Mouse (Mus musculus): ENCODE data around the gene Galnt12. TPM values are rescaled to one million over a fixed set of nuclear protein-coding genes. Genes with fewer than 3 reads are reported as not detected.

Galnt12 gene
- polyA plus RNA-seq, 1 experiment from 2014 or later = 3.2 TPM

- H3K4me1 ChIP-seq = peaks cover 8% of the 10 kb centered on the region; the same call in 1 of the 2 replicates
- H3K36me3 ChIP-seq = no peaks in the 10 kb centered on the region
- no peak for ATAC-seq (ENCODE audit: insufficient number of reproducible peaks, insufficient read depth, low FRiP score, low TSS enrichment, low read depth)
- no peak overlapping the region for H3K9ac ChIP-seq
- H3K9me3 ChIP-seq = no peaks in the 10 kb centered on the region
- H3K4me2 ChIP-seq = no peak overlapping the region
- no peaks in the 10 kb centered on the region for H3K27me3 ChIP-seq
- H3K27ac ChIP-seq = no peak overlapping the region
- no peak overlapping the region for H3K4me3 ChIP-seq
- 60% methylated on average over 9 of the region's 9 CpGs for WGBS
Measured at GRCm38 (mm10) chr4:47111885-47112284, 20.2 kb downstream of the Galnt12 start.

GRCm38 (mm10) chr4:47112560-47112959 lies 20.9 kb downstream of the Galnt12 start:
- H3K27me3 ChIP-seq = no peaks in the 10 kb centered on the region
- H3K9me3 ChIP-seq = no peaks in the 10 kb centered on the region
- no peak overlapping the region for H3K27ac ChIP-seq
- WGBS = 69% methylated on average over 9 of the region's 9 CpGs
- no peak for ATAC-seq (ENCODE audit: insufficient number of reproducible peaks, insufficient read depth, low FRiP score, low TSS enrichment, low read depth)
- peaks cover 8% of the 10 kb centered on the region; the same call in 1 of the 2 replicates for H3K4me1 ChIP-seq
- no peak overlapping the region for H3K4me3 ChIP-seq
- H3K4me2 ChIP-seq = no peak overlapping the region
- no peak overlapping the region for H3K9ac ChIP-seq
- H3K36me3 ChIP-seq = no peaks in the 10 kb centered on the region

GRCm38 (mm10) chr4:47122051-47122706 lies 30.5 kb downstream of the Galnt12 start:
- H3K9ac ChIP-seq = no peak overlapping the region
- H3K4me3 ChIP-seq = no peak overlapping the region
- no peaks in the 10 kb centered on the region for H3K36me3 ChIP-seq
- H3K9me3 ChIP-seq = 0 out of 2 replicates have a peak, but pooled peaks cover 4% of the 10 kb centered on the region
- no peak overlapping the region for H3K4me2 ChIP-seq
- H3K27me3 ChIP-seq = no peaks in the 10 kb centered on the region
- no peak overlapping the region for H3K27ac ChIP-seq
- 63% methylated on average over 13 of the region's 13 CpGs for WGBS
- ATAC-seq (ENCODE audit: insufficient number of reproducible peaks, insufficient read depth, low FRiP score, low TSS enrichment, low read depth) = no peak
- H3K4me1 ChIP-seq = no peaks in the 10 kb centered on the region

- Histone ChIP-seq H3K9ac (no peak overlapping the region), H3K4me3 (no peak overlapping the region), H3K4me2 (no peak overlapping the region), H3K27ac (no peak overlapping the region), H3K4me1 (peaks cover 2% of the 10 kb centered on the region; the same call in 1 of the 2 replicates), H3K9me3 (0 out of 2 replicates have a peak, but pooled peaks cover 7% of the 10 kb centered on the region), H3K27me3 (no peaks in the 10 kb centered on the region), H3K36me3 (no peaks in the 10 kb centered on the region)
- whole genome bisulfite sequencing = 76% methylated on average over 9 of the region's 9 CpGs
- ATAC-seq (ENCODE audit: insufficient number of reproducible peaks, insufficient read depth, low FRiP score, low TSS enrichment, low read depth) = peak; percentile 45; the same call in 1 of the 2 replicates
Measured at GRCm38 (mm10) chr4:47124140-47124711, 32.5 kb downstream of the Galnt12 start.

- Histone ChIP-seq H3K4me3 (no peak overlapping the region), H3K27ac (no peak overlapping the region), H3K4me1 (peaks cover 14% of the 10 kb centered on the region), H3K36me3 (no peaks in the 10 kb centered on the region), H3K4me2 (no peak overlapping the region), H3K27me3 (no peaks in the 10 kb centered on the region), H3K9ac (no peak overlapping the region), H3K9me3 (0 out of 2 replicates have a peak, but pooled peaks cover 7% of the 10 kb centered on the region)
- 86% methylated on average over 7 of the region's 7 CpGs for WGBS
- no peak for ATAC-seq (ENCODE audit: insufficient number of reproducible peaks, insufficient read depth, low FRiP score, low TSS enrichment, low read depth)
Measured at GRCm38 (mm10) chr4:47128515-47128914, 36.8 kb downstream of the Galnt12 start.

GRCm38 (mm10) chr4:47129572-47129971 lies 37.9 kb downstream of the Galnt12 start:
- no peak for ATAC-seq (ENCODE audit: insufficient number of reproducible peaks, insufficient read depth, low FRiP score, low TSS enrichment, low read depth)
- peaks cover 14% of the 10 kb centered on the region for H3K4me1 ChIP-seq
- WGBS = 40% methylated on average over 4 of the region's 4 CpGs
- H3K27ac ChIP-seq = no peak overlapping the region
- H3K36me3 ChIP-seq = no peaks in the 10 kb centered on the region
- H3K9me3 ChIP-seq = 0 out of 2 replicates have a peak, but pooled peaks cover 7% of the 10 kb centered on the region
- no peak overlapping the region for H3K9ac ChIP-seq
- no peaks in the 10 kb centered on the region for H3K27me3 ChIP-seq
- H3K4me2 ChIP-seq = no peak overlapping the region
- no peak overlapping the region for H3K4me3 ChIP-seq

GRCm38 (mm10) chr4:47130111-47131050 lies 38.7 kb downstream of the Galnt12 start:
- Histone ChIP-seq H3K36me3 (no peaks in the 10 kb centered on the region), H3K9ac (no peak overlapping the region), H3K4me3 (no peak overlapping the region), H3K9me3 (0 out of 2 replicates have a peak, but pooled peaks cover 7% of the 10 kb centered on the region), H3K4me1 (peaks cover 14% of the 10 kb centered on the region), H3K27ac (no peak overlapping the region), H3K27me3 (no peaks in the 10 kb centered on the region), H3K4me2 (no peak overlapping the region)
- ATAC-seq (ENCODE audit: insufficient number of reproducible peaks, insufficient read depth, low FRiP score, low TSS enrichment, low read depth) = no peak
- 79% methylated on average over 8 of the region's 8 CpGs for WGBS

GRCm38 (mm10) chr4:47131931-47132330 lies 40.2 kb downstream of the Galnt12 start:
- peaks cover 14% of the 10 kb centered on the region for H3K4me1 ChIP-seq
- H3K36me3 ChIP-seq = no peaks in the 10 kb centered on the region
- no peaks in the 10 kb centered on the region for H3K27me3 ChIP-seq
- no peak overlapping the region for H3K4me2 ChIP-seq
- no peak for ATAC-seq (ENCODE audit: insufficient number of reproducible peaks, insufficient read depth, low FRiP score, low TSS enrichment, low read depth)
- H3K9ac ChIP-seq = no peak overlapping the region
- 0 out of 2 replicates have a peak, but pooled peaks cover 6% of the 10 kb centered on the region for H3K9me3 ChIP-seq
- 82% methylated on average over 3 of the region's 3 CpGs for WGBS
- H3K4me3 ChIP-seq = no peak overlapping the region
- no peak overlapping the region for H3K27ac ChIP-seq

- ATAC-seq (ENCODE audit: insufficient number of reproducible peaks, insufficient read depth, low FRiP score, low TSS enrichment, low read depth) = no peak
- Histone ChIP-seq H3K9me3 (0 out of 2 replicates have a peak, but pooled peaks cover under 1% of the 10 kb centered on the region), H3K9ac (no peak overlapping the region), H3K27me3 (no peaks in the 10 kb centered on the region), H3K4me1 (peaks cover 14% of the 10 kb centered on the region), H3K36me3 (no peaks in the 10 kb centered on the region), H3K4me3 (no peak overlapping the region), H3K4me2 (no peak overlapping the region), H3K27ac (no peak overlapping the region)
- 53% methylated on average over 3 of the region's 3 CpGs for WGBS
Measured at GRCm38 (mm10) chr4:47132413-47132812, 40.7 kb downstream of the Galnt12 start.

GRCm38 (mm10) chr4:47136699-47137101 lies 45.0 kb downstream of the Galnt12 start:
- Histone ChIP-seq H3K27me3 (peaks cover 6% of the 10 kb centered on the region; the same call in 1 of the 2 replicates), H3K4me2 (no peak overlapping the region), H3K27ac (no peak overlapping the region), H3K4me1 (peaks cover 33% of the 10 kb centered on the region), H3K4me3 (no peak overlapping the region), H3K9ac (no peak overlapping the region), H3K36me3 (no peaks in the 10 kb centered on the region), H3K9me3 (no peaks in the 10 kb centered on the region)
- no peak for ATAC-seq (ENCODE audit: insufficient number of reproducible peaks, insufficient read depth, low FRiP score, low TSS enrichment, low read depth)
- WGBS = 72% methylated on average over 8 of the region's 8 CpGs

GRCm38 (mm10) chr4:47137479-47137878 lies 45.8 kb downstream of the Galnt12 start:
- no peak overlapping the region for H3K27ac ChIP-seq
- H3K36me3 ChIP-seq = no peaks in the 10 kb centered on the region
- WGBS = 62% methylated on average over 5 of the region's 5 CpGs
- ATAC-seq (ENCODE audit: insufficient number of reproducible peaks, insufficient read depth, low FRiP score, low TSS enrichment, low read depth) = no peak
- H3K4me2 ChIP-seq = no peak overlapping the region
- H3K27me3 ChIP-seq = peaks cover 6% of the 10 kb centered on the region; the same call in 1 of the 2 replicates
- peaks cover 38% of the 10 kb centered on the region for H3K4me1 ChIP-seq
- H3K4me3 ChIP-seq = no peak overlapping the region
- H3K9me3 ChIP-seq = no peaks in the 10 kb centered on the region
- no peak overlapping the region for H3K9ac ChIP-seq
